Mouse (Mus musculus) embryo, embryonic 11 days (tissue): ENCODE results near the gene Letmd1.
"Not testable (repeated sequence)": the region's sequence is repeated elsewhere in the genome, so short reads cannot be mapped to it uniquely, and the experiment has no call there.

Experiments used
- DNase-seq: peaks from one replicate; pipeline ENCODE4 v3.0.0-alpha.2; 2015

The Letmd1 gene

DNA sequence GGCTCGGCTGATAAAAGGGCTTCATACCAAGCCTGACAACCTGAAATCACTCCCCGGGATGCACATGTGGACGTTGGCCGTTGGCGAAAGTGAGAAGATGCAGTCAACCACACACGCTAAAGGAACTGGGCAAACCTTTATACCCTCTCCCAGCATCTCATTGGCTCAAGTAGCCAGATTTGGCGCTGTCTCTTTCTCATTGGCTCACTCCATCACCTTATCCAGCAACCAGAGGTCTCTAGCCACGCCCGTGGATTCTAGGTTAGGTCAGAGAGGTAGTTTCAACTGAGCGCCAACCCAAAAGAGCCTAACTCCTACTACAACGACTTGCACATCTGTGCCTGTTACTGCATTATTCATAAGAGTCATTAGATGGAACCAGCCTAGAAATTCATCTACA, 16.3 kb upstream of the Letmd1 start:
- no peak for DNase-seq

DNA sequence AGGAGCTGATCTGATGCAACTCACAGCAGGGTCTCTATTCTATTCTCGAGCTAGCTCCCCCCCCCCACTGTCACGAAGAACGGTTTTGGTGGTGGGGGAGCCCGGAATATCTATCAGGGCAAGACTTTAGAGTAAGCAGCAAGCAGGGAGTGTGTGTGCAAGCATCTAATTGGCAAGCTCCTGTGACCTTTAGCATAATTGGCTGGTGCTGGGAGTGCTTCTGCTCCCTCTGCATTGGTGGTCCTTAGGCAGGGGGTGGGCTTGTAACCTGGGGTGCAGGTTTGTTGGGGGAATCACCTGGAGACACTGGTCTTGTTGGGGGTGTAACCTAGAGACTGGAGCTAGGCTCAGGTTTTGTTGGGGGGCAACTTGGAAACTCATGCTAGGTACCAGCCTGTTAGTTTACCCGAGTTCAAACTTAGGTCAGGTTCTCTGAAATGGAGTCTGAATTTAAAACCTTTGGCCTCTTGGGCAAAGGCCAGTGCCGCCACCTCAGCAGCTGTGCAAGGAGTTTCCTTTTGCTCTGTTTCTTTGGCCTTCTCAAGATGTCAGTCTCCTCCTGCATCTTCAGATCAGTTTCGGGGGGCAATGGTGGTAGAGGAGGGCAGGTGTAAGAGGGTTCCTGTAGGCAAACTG, 12.3 kb upstream of the Letmd1 start:
- DNase-seq, result no peak

DNA sequence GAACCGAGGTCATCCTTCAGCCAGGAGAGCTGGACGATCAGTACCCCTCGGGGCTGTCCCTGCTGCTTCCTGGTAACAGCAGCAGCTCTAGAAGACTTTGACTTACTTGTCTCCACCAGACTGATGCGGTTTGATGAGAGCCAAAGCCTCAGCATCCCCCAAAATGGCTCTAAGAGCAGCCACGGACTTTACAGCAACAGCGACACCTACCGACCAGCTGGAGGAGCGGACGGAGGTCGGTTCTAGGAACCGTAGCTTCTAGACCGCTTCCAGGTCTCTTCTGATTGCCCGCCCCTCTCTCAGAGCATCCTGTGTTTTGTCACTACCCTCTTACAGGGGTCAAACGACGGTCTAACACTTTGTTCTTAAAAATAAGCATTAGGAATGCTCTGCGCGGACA, 11.5 kb upstream of the Letmd1 start:
- peak; percentile 90 for DNase-seq

DNA sequence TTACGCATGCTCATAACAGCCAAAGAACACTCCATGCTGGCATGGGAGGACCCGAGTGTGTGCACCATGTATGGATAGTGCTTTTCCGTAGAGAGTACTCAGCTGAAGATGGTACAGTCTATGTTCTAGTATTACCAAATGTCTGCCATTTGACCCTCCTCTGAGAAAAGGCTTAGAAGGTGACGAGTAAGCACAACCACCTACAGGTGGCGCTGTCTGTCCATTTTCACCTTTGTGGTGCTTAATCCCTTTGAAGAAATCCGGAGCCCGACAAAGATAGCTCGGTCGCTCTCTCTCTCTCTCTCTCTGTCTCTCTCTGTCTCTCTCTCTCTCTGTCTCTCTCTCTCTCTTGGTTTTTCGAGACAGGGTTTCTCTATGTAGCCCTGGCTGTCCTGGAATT, 10.8 kb upstream of the Letmd1 start:
- peak; percentile 81 for DNase-seq

DNA sequence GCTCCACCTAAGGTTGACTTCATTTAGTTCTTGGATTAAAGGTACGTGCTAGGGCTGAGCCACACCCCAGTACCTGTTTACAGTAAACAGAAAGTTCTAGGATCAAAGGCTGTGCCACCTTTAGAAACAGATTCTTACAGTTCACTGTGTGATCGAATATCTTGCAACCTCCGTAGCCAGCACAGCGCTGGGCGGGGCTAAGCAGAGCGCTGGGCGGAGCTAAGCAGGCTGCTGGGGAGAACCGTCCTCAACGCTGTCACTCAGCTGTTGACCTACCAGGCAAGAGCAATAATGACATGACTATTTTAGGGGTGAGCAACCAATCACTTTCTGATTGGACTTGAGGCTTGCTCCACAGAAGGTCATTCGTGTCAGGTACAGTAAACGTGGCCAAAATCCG, 7.9 kb upstream of the Letmd1 start:
- DNase-seq, result peak; percentile 70

DNA sequence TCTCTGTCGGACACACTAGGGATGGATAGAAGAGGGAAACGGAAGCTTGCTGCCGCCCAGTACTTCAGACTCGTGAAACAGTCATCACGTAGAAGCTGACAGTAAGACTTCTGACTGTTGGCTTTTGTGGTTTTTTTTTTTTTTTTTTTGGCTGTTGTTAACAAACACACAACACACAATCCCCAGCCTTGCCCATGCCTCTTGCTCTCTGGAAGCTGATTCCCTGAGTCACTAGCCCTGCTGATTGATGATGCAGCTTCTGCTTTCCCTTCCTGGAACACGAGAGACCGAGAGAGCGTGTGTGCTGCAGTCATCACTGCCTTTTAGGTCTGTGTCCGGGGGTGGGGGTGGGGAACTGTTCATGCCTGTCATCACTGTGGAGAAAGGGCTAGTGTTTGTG, 7.2 kb upstream of the Letmd1 start:
- no peak for DNase-seq

DNA sequence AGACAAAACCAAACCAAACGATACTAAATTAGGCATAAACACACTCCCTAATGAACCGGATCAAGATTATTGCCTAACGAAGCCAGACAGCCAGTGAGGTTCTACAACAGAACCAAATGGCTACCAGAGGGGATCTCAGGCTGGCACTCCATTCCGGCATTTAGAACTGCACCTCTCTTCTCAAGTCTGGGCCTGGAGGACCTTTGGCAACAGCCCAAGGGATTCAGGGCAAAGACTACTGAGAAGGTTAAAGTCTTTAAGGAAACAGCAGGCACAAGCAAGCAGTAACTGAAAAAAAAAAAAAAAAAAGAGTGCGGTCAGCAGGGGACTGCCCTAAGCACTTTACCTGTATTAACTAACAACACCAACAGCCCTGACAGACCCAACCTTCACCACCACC, 6.7 kb upstream of the Letmd1 start:
- DNase-seq, result no peak

DNA sequence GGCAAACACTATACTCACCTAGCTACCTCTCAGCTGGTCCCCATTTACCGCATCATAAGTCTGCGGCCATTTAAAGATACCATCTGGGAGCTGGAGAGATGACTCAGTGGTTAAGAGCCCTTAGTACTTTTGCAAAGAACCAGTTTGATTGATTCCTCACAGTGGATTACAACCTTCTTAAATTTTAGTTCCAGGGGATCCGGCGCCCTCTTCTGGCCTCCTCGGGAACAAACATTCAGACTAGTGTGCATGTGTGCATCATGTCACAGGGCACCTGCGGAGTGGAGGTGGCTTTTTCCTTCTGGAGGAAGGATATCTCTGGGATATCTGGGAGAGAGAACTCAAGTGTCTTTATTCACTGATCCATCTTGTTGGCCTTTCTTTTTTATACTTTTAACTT, 5.1 kb upstream of the Letmd1 start:
- peak; percentile 63 for DNase-seq

DNA sequence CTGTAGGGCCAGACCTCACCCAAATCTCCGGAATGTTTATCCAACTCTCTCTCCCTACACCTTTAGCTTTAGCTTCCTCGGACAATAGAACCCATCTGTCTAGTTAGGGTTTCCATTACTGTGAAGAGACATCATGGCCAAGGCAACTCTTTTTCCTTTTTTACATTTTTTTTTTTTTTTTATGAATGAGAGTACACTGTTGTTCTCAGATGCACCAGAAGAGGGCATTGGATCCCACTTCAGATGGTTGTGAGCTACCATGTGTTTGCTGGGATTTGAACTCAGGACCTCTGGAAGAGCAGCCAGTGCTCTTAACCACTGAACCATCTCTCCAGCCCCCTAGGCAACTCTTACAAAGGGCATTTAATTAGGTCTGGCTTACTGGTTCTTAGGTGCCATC, 3.4 kb upstream of the Letmd1 start:
- no peak for DNase-seq

DNA sequence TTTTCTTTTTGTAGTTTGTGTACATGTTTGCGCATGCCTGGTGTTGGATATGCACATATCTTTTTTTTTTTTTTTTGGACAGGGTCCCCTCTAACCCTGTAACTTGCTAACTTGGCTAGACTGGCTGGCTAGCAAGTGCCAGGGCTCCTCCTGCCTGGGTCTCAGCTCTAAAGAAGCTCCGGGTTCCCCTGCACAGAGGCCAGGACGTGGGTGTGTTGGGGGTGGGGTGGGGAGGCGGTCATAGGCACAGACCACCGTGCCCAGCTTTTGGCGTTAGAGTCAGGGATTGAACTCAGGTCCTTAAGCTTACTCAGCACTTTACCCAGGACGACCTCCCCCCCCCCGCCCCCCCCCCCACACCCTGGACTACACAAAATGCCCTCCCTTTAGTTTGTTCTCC, 1.1 kb upstream of the Letmd1 start:
- no peak for DNase-seq

DNA sequence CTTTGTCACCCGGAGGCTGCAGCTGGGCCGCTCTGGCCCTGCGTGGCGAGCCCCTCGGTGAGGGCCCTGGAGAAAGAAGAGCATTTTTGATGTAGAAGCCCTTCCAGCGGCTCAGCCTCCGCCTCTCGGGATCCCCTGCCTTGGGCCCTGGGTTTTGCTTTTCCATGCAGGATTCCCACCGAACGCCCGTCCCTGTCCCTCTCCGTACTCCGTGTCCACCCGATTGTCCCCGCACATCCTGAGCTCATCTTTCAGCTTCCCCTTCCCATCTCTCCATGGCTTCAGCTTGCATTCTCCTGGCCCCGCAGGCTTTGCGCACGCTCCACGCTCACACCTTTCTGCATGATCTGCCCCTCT, 344 bp downstream of the Letmd1 start:
- DNase-seq, result no peak

DNA sequence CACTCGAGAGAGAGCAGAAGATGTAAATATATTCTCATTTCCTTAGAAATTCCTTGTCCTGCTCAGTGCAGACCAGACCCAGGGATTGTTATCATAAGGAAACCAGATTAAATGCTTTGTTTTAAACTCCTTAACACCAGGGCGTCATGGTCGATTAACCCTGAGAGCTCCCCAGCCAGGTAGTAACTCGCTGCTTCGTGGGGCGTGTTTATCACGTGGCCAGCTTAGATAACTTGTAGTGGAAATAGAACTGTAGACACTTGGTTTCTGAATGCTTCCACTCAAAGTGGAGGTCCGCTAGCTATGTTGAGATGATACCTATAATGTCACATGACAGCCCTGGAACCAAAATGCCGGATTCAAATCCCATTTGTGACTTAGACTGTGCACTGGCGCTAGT, 1.2 kb downstream of the Letmd1 start:
- no peak for DNase-seq

DNA sequence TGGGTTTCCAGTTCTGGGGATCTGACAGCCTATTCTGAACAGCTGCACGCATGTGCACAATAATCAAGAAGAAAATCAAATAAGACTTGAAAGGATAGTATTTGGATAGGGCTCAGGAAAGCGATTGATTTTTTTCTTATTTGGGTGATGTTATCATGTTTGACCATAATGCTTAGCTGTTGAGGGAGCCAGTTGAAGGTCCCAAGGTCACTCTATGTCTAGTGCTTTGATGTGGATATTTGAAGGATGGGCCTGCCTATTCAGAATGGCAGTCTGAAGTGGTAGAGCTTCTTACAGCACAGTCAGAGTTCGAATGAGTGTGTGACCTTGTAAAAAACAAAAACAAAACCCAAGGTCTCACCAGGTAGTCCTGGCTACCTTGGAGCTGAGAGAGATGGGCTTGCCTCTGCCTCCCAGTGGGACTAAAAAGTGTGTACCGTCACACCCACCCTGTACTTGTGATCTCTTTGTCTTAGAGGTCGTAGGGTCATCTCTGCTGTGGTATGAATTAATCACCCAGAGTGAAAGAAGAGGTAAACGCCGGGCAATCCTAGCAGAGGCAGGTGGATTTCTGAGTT, 5.2 kb downstream of the Letmd1 start:
- DNase-seq, result no peak

DNA sequence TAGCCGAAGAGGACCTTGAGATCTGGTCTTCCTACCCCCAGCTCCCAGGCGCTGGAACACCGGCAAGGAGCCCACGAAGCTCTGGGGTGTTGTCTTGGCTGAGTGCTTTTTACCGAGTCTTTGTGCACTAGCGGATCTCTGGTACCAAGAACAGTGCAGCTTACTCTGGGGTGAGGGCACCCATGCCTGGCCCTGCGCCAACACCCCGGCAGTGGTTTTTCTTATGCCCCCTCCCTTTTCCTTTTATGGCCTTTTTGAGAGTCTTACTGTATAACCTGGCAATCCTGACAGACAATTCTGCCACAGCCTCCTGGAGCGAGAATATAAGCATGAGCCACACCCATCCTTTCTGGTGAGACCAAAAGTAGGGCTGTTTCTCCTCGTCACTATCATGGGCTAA, 9.5 kb downstream of the Letmd1 start:
- DNase-seq, result no peak

DNA sequence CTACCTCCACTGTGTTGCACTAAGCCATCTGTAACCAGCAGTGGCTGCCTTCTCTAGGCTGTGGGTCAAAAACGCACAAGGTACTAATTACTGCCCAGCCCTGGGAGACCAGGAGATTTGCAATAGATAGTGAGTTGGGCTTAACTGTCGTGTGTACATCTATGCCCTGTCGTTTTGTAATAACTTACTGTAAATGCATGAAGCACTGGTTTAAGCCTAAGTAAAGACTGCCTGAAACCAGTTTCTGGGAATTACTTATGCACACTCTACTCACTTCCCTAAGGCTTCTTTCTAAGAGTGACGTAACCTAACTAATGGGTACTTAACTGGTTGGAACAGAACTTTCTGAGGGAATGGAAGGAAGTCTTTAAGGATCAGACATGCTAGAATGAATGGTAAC, 10.1 kb downstream of the Letmd1 start:
- DNase-seq, result no peak

DNA sequence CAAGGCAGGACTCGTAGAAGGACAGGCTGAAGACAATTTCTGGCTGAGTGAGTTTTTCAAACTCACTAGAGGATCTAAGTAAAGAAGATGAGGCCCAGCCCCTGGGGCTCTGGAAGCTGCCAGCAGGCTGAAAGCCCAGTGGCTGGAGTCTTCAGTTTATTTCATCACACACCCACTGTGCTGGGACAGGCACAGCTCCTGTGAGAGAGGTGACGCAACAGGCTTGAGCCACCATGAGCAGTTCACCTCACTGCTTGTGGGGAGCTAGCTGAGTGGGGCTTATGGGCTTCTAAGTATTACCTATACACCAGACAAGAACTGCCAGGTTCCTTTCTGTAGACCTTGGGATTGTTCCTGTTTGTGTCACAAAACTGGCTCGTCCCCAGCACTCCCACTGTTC, 16.8 kb downstream of the Letmd1 start:
- DNase-seq, result no peak

DNA sequence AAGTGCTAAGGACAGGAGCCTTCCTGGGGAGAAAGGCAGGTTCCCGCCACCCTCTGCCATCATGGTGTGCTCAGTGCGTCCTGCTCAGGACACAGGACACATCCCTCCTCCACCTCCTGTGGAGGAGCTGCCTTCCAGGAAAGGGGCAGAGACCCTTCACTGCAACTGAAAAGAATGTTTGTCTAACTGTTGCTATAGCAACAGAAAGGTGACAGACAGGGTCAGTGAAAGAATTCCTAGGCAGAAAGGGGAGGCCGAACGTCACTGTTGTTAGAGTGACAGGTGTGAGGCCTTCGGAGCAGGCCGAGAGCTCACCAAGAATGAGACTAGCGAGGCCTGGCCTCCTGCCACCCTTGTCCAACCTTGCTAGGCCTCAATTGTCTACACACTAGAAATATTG, 17.6 kb downstream of the Letmd1 start:
- DNase-seq, result peak; percentile 54

DNA sequence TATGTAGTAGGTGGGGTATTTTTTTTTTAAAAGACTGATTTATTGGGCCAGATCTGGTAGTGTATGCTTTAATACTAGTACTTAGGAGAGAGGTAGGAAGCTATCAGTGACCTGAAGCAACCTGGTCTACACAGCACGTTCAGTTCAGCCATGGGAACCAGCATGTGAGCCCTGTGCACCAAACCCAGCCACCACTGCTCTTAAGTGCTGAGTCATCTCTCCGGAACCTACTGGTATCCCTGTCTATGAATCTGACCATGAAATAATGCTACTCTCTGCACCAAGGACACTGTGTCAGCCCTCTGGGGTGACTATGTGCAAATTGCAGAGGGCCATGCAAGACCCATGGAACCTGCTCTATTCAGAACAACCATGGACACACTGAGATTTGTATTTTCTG, 18.2 kb downstream of the Letmd1 start:
- no peak for DNase-seq

DNA sequence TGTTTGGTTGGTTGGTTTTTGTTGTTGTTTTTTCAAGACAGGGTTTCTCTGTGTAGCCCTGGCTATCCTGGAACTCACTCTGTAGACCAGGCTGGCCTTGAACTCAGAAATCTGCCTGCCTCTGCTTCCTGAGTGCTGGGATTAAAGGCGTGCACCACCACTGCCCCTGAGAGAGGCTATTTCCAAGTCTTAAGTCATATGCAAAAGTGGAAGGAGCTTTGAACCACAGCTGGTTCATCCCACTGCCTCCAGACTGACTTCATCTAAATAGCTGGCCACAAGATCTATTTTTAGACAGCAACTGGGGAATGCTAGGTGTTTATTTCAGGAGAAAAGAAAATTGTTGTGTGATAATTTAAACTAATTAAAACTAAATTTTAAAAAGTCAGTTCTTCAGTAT, 19.5 kb downstream of the Letmd1 start:
- not testable (repeated sequence) for DNase-seq

DNA sequence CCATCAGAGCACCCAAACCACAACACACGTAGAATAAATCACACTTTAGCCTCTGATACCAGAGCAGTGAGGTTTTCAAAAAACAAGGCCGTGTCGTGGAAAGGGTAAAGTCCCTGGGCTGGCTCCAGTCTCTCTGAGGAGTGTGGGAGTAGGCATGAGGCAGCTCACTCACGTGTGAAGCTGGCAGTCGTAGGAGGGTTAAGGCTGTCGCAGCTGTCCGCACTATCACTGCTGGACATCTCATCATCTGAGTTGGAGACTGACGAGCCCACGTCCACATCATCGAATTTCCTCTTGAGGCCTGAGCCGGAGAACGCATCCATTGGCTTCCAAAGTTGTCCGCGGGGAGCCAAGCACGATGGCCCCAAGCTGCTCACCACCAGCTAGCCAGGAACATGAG, 20.4 kb downstream of the Letmd1 start:
- DNase-seq, result no peak

DNA sequence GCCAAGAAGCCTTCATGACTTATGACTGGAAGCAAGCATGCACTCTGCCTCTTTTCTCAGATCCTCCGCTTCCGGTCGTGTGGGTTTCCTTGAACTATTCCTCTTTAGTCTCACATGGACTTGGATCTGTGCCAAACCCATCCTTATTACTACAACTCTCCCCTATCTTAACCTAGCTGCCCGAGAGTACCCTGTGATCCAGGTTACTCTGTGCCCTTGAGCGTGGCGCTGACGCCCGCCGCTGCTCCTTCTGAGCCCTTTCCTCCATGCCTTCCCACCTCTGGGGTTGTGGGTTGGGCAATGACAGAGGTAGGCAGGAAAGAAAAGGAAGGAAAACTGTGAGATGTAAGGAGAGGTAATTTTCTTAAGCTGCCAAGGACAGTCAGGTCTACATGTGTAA, 23.1 kb downstream of the Letmd1 start:
- peak; percentile 26 for DNase-seq

DNA sequence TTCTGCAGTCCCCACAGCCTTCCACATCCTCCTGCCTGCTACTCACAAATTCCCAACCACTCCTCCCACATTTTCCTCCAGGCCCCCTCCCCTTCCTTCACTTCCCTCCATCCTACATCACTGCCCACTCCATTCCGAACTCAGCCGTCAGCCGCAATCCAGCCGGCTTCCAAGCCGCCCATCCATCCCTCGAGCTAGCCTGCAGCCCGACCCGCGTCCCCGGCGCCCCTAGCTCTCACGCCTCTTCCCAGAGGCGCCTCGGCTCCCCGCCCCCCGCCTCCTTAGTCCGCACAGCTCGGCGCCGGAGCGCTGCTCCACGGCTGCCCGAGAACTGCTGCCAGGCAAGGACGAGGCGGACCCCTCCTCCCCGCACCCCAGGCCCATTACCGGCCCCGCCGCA, 25.8 kb downstream of the Letmd1 start:
- DNase-seq, result peak; percentile 83

DNA sequence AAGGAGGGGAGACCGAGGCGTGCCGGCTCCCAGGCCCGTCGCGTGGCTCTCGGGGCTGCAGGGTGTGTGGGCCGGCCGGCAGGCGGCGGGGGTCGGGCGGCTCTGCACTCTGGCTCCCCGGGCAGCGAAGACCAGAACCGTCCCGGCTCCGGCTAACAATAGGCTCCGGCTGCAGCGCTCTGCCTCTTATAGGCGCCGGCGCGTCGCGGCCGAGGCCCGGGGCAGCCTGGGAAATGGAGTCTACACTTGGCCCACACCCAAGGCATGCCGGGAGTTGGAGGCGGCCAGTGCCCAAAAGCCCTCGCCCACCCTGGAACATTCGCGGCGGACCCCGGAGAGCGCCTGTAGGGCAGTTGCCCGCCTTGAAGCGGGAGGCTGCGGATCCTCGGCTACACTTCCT, 26.3 kb downstream of the Letmd1 start, which contains the start of gene Csrnp2:
Gene Csrnp2 (minus strand): TSS at position 387 of the 400 bp plus-strand sequence.
- peak; percentile 97 for DNase-seq

DNA sequence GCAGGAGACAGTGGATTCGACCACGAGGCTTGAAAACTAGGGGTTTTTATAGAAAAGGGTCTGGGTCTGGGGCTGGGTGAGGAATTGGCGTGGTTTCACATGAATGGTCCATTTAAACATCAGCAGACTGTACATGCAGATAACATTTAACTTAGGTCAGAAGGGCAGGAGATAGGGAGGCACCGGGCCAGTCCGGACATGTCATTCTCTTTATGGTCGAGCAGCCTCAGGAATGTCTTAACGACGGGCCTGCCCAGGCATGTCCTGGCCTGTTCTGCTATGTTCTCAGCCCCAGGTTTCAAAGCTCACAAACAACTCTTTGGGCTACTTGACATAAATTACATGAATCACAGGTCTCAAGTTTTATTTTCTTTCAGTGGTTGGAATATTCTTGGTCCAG, 30.7 kb downstream of the Letmd1 start:
- DNase-seq, result not testable (repeated sequence)

DNA sequence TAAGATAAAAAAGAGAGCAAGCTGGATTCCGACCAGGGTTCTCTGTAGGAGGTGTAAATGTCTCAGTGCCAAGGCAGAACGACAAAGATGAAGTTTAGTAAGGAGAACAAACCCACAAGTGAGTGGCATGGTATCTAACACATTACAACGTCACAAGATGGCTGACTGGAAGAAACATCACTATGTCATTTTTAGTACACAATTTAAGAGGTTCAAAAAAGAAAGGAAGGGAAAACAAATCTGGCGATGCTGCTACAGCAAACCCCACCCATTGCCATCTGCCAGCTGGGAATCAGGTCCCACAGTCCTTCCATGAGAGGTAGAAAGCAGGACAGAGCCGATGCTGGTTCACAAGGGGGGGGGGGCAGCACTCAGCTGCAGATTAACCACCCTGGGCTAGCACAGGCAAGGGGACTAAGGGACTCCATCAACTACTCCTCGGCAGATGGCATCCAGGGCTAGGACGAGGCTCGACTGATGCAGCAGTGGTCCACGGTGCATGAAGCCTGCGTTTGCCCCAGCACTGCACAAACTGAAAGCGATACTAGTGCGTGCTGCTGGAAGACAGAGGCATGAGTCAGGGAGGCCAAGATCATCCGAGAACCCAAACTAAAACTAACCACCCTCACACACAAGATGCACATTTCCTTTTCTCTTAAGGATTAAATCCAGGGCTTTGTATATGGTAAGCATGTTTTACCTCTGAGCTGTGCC, 39.8 kb downstream of the Letmd1 start:
- DNase-seq, result no peak
